Comparison of ENCODE assay signal across 8 mouse cellular contexts in genomic region chr7:143977831-143978682, GRCm38 (mm10). TPM values are rescaled to one million over a fixed set of nuclear protein-coding genes. Genes with fewer than 3 reads are reported as not detected.
A peak's percentile ranks its signal among the peaks of the same experiment; 100 is the strongest.
DNase-seq lines count a peak whose midpoint lies in the region; ATAC-seq and TF ChIP-seq lines count a peak whose summit lies in the region.

No protein-coding gene starts in this region.

- H3K36me3 ChIP-seq in embryonic facial prominence, embryonic 12.5 days, result no peaks in the 10 kb centered on the region
- H3K36me3 ChIP-seq in kidney, adult 2 months (ENCODE audit: control insufficient read depth, insufficient read depth, low read length), result no peaks in the 10 kb centered on the region
- no peaks in the 10 kb centered on the region for H3K36me3 ChIP-seq in lung, embryonic 14.5 days (ENCODE audit: insufficient read depth)
- no peaks in the 10 kb centered on the region for H3K36me3 ChIP-seq in stomach, embryonic 14.5 days (ENCODE audit: control insufficient read depth, insufficient read depth, low read length)

- H3K27ac ChIP-seq in embryonic facial prominence, embryonic 12.5 days, result no peak overlapping the region
- H3K27ac ChIP-seq in kidney, adult 2 months (ENCODE audit: insufficient read depth, low read depth, low read length), result peak overlapping the region; percentile 47
- H3K27ac ChIP-seq in lung, embryonic 14.5 days (ENCODE audit: low read depth), result peak overlapping the region; percentile 56; the same call in 1 of the 2 replicates
- H3K27ac ChIP-seq in stomach, embryonic 14.5 days (ENCODE audit: low read length), result peak overlapping the region; percentile 27; the same call in 1 of the 2 replicates

- peaks cover 72% of the 10 kb centered on the region for H3K27me3 ChIP-seq in embryonic facial prominence, embryonic 12.5 days
- no peaks in the 10 kb centered on the region for H3K27me3 ChIP-seq in kidney, adult 2 months (replicated peaks; ENCODE audit: control insufficient read depth, insufficient read depth, low read length)
- H3K27me3 ChIP-seq in lung, embryonic 14.5 days (ENCODE audit: insufficient read depth, low read length), result peaks cover 61% of the 10 kb centered on the region
- peaks cover 25% of the 10 kb centered on the region for H3K27me3 ChIP-seq in stomach, embryonic 14.5 days (ENCODE audit: control insufficient read depth, insufficient read depth, low read length)

- WGBS in embryonic facial prominence, embryonic 12.5 days, result 1% methylated on average over 67 of the region's 67 CpGs
- WGBS in kidney, adult 2 months, result under 1% methylated on average over 67 of the region's 67 CpGs
- under 1% methylated on average over 67 of the region's 67 CpGs for WGBS in lung, embryonic 14.5 days
- WGBS in stomach, embryonic 14.5 days, result under 1% methylated on average over 67 of the region's 67 CpGs

- TF ChIP-seq POLR2A in kidney, adult 2 months (IDR thresholded peaks at IDR 0.05; ENCODE audit: low read depth, low read length), result no peak

- peaks cover 17% of the 10 kb centered on the region for H3K4me1 ChIP-seq in embryonic facial prominence, embryonic 12.5 days
- peaks cover 22% of the 10 kb centered on the region for H3K4me1 ChIP-seq in kidney, adult 2 months (ENCODE audit: control insufficient read depth, insufficient read depth, low read length)
- no peaks in the 10 kb centered on the region for H3K4me1 ChIP-seq in lung, embryonic 14.5 days (ENCODE audit: insufficient read depth)
- peaks cover 7% of the 10 kb centered on the region; the same call in 1 of the 2 replicates for H3K4me1 ChIP-seq in stomach, embryonic 14.5 days (ENCODE audit: control insufficient read depth, insufficient read depth, low read length)

- ATAC-seq in embryonic facial prominence, embryonic 12.5 days (ENCODE audit: insufficient number of reproducible peaks, insufficient read depth, low FRiP score, low TSS enrichment), result peak; percentile 61
- ATAC-seq in lung, embryonic 14.5 days (ENCODE audit: insufficient read depth), result peak; percentile 78
- peak; percentile 66; the same call in 1 of the 2 replicates for ATAC-seq in stomach, embryonic 14.5 days (ENCODE audit: insufficient number of reproducible peaks, insufficient read depth, low FRiP score, low read depth)
- ATAC-seq in megakaryocyte-erythroid progenitor cell, adult 5-6 weeks (replicated peaks; ENCODE audit: low FRiP score, low TSS enrichment, poor library complexity, severe bottlenecking), result no peak

- peak overlapping the region; percentile 54 for H3K4me3 ChIP-seq in embryonic facial prominence, embryonic 12.5 days
- peak overlapping the region; percentile 51 for H3K4me3 ChIP-seq in kidney, adult 2 months (ENCODE audit: insufficient read depth, low read depth, low read length)
- peak overlapping the region; percentile 46 for H3K4me3 ChIP-seq in lung, embryonic 14.5 days (ENCODE audit: low read depth, low read length)
- H3K4me3 ChIP-seq in stomach, embryonic 14.5 days (ENCODE audit: low read depth, low read length), result peak overlapping the region; percentile 50

- no peak for TF ChIP-seq CTCF in kidney, adult 2 months (conservative IDR thresholded peaks at IDR 0.05; ENCODE audit: insufficient read depth, insufficient read length, low read depth, low read length)
- TF ChIP-seq CTCF in lung, embryonic 14.5 days (IDR thresholded peaks at IDR 0.05; ENCODE audit: low read depth), result no peak

- H3K9ac ChIP-seq in embryonic facial prominence, embryonic 12.5 days, result peak overlapping the region; percentile 38
- H3K9ac ChIP-seq in lung, embryonic 14.5 days, result peak overlapping the region; percentile 52
- no peak overlapping the region; the same call in 1 of the 2 replicates for H3K9ac ChIP-seq in stomach, embryonic 14.5 days (replicated peaks; ENCODE audit: low read depth, low read length)

- no peaks in the 10 kb centered on the region for H3K9me3 ChIP-seq in embryonic facial prominence, embryonic 12.5 days
- H3K9me3 ChIP-seq in lung, embryonic 14.5 days (ENCODE audit: low read depth, low read length), result no peaks in the 10 kb centered on the region
- no peaks in the 10 kb centered on the region for H3K9me3 ChIP-seq in stomach, embryonic 14.5 days (ENCODE audit: control insufficient read depth, low read depth, low read length)

- peak overlapping the region; percentile 99 for H3K4me2 ChIP-seq in embryonic facial prominence, embryonic 12.5 days (replicated peaks)
- peak overlapping the region; percentile 73 for H3K4me2 ChIP-seq in lung, embryonic 14.5 days
- H3K4me2 ChIP-seq in stomach, embryonic 14.5 days (replicated peaks; ENCODE audit: low read depth, low read length), result peak overlapping the region; percentile 89

- peak; percentile 9 for DNase-seq in thymus, postnatal 14 days
- DNase-seq in thymus, postnatal 10 days (ENCODE audit: low spot score in 2 of 2), result no peak
- DNase-seq in kidney, adult 2 months, result peak; percentile 75
- peak; percentile 50 for DNase-seq in lung, embryonic 14.5 days
- DNase-seq in cerebellum, adult 11 months, result no peak

RNA-seq across cellular contexts. Expression of gene Shank2, which starts 23.7 kb away (rescaled TPM):
- 1.00 and 1.0 TPM in 2 replicates for polyA plus RNA-seq in embryonic facial prominence, embryonic 12.5 days (2016; fragmentation: Nextera tagmentation; extraction: Ambion mirVana)
- polyA plus RNA-seq in kidney, adult 2 months (2012; rRNA removed), result 16.1 and 17.1 TPM in 2 replicates
- polyA plus RNA-seq in lung, embryonic 14.5 days (2014; fragmentation: Nextera tagmentation; extraction: Ambion mirVana), result 2.1 and 2.2 TPM in 2 replicates
- 1.2 and 1.3 TPM in 2 replicates for polyA plus RNA-seq in stomach, embryonic 14.5 days (2014; fragmentation: Nextera tagmentation; extraction: Ambion mirVana)
- total RNA-seq in megakaryocyte-erythroid progenitor cell, adult 5-6 weeks (2014; fragmentation: Nextera tagmentation), result not detected in 2 replicates
- not detected in 2 replicates for total RNA-seq in megakaryocyte-erythroid progenitor cell, adult 5-6 weeks (2017)

Comparison
In these comparisons a context has a peak if more than half of its experiments do, and no peak if none do; other contexts are left out.
1. DNase-seq: peak in thymus, postnatal 14 days (single experiment), kidney, adult 2 months (single experiment) and lung, embryonic 14.5 days (single experiment); none in thymus, postnatal 10 days (0 of 2) and cerebellum, adult 11 months (single experiment).
2. Peak in every context shown above with its lines, with median percentiles within 50 percentile points of each other: H3K4me2 ChIP-seq and H3K4me3 ChIP-seq.